Mouse (Mus musculus) hindbrain, embryonic 10.5 days (tissue): ENCODE measurements at regions not wholly inside any gene's neighbourhood (a gene's known extent, or its start where the extent isn't known, plus 50 kb on each side); places are given as distances from the start of the nearest gene placed in this dataset.
A peak's percentile ranks its signal among the peaks of the same experiment; 100 is the strongest.

Experiments
- DNase-seq: peaks from one replicate; pipeline ENCODE4 v3.0.0-alpha.2; 2017; ENCODE audit warnings: low spot score
- H3K27ac ChIP-seq: fragments of 300-500 bp; sonication (generic); 2 replicates; pipeline ENCODE4 v1.5.1; 2016; ENCODE audit warnings: mild to moderate bottlenecking, moderate library complexity
- H3K27me3 ChIP-seq: fragments of 300-500 bp; sonication (generic); 2 replicates; pipeline ENCODE4 v1.6.1; 2016; ENCODE audit warnings: mild to moderate bottlenecking; ENCODE audit not compliant: poor library complexity, insufficient read depth, severe bottlenecking
- H3K36me3 ChIP-seq: fragments of 300-500 bp; sonication (generic); 2 replicates; pipeline ENCODE4 v1.6.1; 2016; ENCODE audit warnings: mild to moderate bottlenecking, moderate library complexity
- H3K4me1 ChIP-seq: fragments of 300-500 bp; sonication (generic); replicated peaks from 2 replicates; pipeline ENCODE4 v1.6.1; 2016; ENCODE audit warnings: mild to moderate bottlenecking
- H3K4me3 ChIP-seq: fragments of 300-500 bp; sonication (generic); 2 replicates; pipeline ENCODE4 v1.5.1; 2016; ENCODE audit warnings: mild to moderate bottlenecking, moderate library complexity
- H3K9me3 ChIP-seq: fragments of 300-500 bp; sonication (generic); 2 replicates; pipeline ENCODE4 v1.6.1; 2016; ENCODE audit warnings: mild to moderate bottlenecking, moderate library complexity
- WGBS: fragments of 180-500 bp; shearing (Covaris S2); methylation state at CpG from one replicate; pipeline ENCODE4 v1.1.7; 2016; 5-methylcytosine and 5-hydroxymethylcytosine counted together

DNA sequence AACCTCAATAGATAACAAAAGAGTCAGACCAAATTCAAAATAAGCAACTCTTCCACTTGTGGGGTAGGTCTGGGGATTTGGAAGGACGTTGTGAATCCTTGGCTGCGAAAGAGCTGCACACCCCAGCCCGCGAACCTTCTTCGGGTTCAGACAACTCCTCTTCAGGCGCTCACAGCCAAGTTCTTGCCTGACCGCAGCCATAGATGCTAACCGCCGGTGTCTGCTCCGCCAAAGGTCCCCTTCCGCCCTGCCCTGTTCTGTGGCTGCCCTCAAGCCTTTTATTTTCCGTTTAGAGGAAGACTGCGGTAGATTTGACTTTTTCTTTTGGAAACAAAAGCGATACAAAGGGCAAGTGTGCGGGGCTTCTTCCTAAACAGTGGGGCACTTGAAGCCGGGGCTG is 68.6 kb upstream of the Hnrnpk start:
- Histone ChIP-seq H3K36me3 (no peaks in the 10 kb centered on the region), H3K4me3 (peak overlapping the region; percentile 47), H3K27ac (peak overlapping the region; percentile 84), H3K9me3 (peaks cover 3% of the 10 kb centered on the region; the same call in 1 of the 2 replicates), H3K27me3 (peaks cover 19% of the 10 kb centered on the region), H3K4me1 (peaks cover 54% of the 10 kb centered on the region)
- 4% methylated on average over 16 of the region's 16 CpGs for WGBS
- peak; percentile 61 for DNase-seq

DNA sequence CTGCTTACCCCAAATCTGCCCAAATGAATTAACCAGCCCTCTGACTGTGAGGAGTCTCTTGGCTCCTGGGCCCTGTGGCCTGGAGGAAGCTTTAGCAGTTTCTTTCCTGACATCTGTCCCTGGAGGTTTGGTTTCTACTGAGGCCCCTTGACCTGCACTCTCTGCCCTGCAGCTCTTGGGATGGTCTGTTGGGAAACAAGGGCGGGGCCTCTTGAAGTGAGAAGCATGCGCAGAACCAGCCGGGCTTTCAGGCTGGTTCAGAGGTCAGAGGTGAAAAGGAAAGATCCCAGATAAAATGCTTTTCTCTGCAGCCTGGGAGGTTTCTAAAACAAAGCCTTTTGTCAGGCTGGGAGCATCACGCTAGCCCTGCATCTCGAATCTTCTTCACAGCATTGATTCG is 66.6 kb upstream of the Hnrnpk start:
- peak overlapping the region; percentile 32 for H3K4me3 ChIP-seq
- peaks cover 3% of the 10 kb centered on the region; the same call in 1 of the 2 replicates for H3K9me3 ChIP-seq
- peaks cover 19% of the 10 kb centered on the region for H3K27me3 ChIP-seq
- H3K36me3 ChIP-seq: no peaks in the 10 kb centered on the region
- peaks cover 46% of the 10 kb centered on the region for H3K4me1 ChIP-seq
- peak; percentile 80 for DNase-seq
- WGBS: 3% methylated on average over 6 of the region's 6 CpGs
- peak overlapping the region; percentile 84 for H3K27ac ChIP-seq

DNA sequence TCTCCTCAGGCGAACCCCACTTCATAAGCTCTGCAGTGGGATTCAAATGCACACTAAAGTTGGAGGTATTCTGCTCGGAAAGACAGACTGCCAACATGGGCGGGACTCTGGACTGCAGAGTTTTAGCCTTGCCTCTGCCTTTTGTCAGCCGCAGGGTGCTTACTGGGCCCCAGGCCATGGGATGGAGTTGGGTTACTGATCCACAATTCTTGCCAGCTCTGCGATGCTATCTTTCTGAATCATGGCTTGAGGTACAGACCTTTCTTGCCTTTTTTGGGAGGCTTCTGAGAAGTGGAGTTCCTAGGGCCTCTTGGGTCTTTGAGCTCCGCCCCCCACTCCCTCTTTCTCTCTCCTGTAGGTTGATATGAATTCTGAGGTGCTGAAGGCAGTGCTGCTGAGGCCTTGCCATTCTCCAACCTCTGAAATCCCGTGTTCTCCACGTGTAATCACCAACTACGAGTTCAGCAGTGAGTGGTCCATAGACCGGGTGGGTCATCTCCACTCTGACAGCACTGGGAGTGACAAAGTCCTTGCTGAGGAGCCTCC is 64.0 kb upstream of the Hnrnpk start:
- WGBS: 86% methylated on average over 10 of the region's 10 CpGs
- Histone ChIP-seq H3K9me3 (peaks cover 3% of the 10 kb centered on the region; the same call in 1 of the 2 replicates), H3K36me3 (no peaks in the 10 kb centered on the region), H3K4me3 (no peak overlapping the region), H3K4me1 (peaks cover 43% of the 10 kb centered on the region), H3K27me3 (peaks cover 15% of the 10 kb centered on the region), H3K27ac (no peak overlapping the region)
- DNase-seq: no peak

DNA sequence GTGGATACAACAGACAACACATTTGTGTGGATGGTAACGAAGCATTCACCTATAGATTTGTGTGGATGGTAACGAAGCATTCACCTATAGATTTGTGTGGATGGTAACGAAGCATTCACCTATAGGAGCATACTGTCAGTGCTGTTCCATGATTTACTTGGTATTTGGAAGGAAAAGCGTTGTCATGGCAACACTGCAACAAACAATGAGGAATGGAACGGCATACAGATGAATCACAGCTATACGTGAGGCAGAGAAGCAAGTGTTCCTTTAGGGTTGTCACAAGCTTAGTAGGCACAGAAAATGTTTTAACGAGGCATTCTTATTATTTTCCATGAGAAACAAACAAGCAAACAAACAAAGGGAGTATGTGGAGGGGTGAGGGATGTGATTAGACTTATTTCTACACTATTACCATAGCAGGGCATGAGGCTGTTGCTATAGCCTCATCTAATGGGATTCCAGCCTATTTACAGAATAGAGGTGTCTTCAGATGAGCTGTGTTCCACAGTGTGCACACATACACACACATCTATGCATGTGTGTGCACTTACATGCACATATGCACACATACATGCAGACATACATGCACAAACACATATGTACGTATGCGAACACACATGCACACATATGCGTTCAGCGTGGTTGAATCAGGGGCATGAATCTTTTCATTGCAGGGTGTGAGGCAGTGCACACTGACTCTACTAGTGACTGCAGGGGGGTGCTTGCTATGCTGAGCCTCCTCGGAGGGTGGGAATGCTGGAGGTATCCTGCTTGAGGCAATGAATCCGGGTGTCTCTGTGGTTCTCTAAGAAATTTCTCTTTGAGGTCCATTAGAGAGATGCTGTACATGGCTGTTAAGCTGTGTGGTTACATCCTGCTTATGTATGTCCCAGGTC is 62.3 kb upstream of the Hnrnpk start:
- Histone ChIP-seq H3K27me3 (peaks cover 3% of the 10 kb centered on the region; the same call in 1 of the 2 replicates), H3K4me1 (peaks cover 27% of the 10 kb centered on the region), H3K9me3 (peaks cover 3% of the 10 kb centered on the region; the same call in 1 of the 2 replicates), H3K27ac (no peak overlapping the region), H3K4me3 (no peak overlapping the region), H3K36me3 (no peaks in the 10 kb centered on the region)
- WGBS: 78% methylated on average over 13 of the region's 13 CpGs
- no peak for DNase-seq
